In the genomic region with DNA sequence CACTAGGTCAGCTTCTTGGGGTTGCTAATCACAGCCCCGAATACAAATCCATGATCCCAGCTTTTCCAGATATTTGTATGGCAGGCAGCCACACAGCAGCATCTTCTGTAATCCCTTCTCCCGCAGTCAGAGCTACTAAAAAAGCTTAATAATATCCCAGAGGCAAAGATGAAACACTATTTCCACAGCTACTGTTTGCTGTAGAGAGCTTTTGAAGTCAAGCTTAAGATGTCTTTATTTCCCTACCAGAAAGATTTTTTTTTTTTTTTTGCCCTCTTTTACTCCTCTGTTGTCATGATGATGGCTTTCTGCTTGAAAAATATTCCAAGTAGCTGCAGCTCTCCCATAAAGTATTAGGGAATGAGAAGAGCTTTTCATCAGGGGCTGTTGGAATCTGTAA, we compare ENCODE assay signal across 14 mouse cellular contexts.
DNase-seq lines count a peak whose midpoint lies in the region; ATAC-seq and TF ChIP-seq lines count a peak whose summit lies in the region.
"Had no signal": no experiment of that assay in that cellular context is flagged by ENCODE, and none has a peak within 500 bp of the region (broad histone marks: within the 10 kb centered on the region; RNA-seq: fewer than 3 reads in every experiment).

No protein-coding gene starts in this region.

- H3K4me3 ChIP-seq in hindbrain, embryonic 15.5 days: no peak overlapping the region
- no peak overlapping the region for H3K4me3 ChIP-seq in midbrain, embryonic 15.5 days
- H3K4me3 ChIP-seq in heart, embryonic 10.5 days: no peak overlapping the region
- H3K4me3 ChIP-seq: neural tube, embryonic 12.5 days had no signal

- no peaks in the 10 kb centered on the region for H3K36me3 ChIP-seq in hindbrain, embryonic 15.5 days
- no peaks in the 10 kb centered on the region for H3K36me3 ChIP-seq in midbrain, embryonic 15.5 days (replicated peaks)
- H3K36me3 ChIP-seq in heart, embryonic 10.5 days: no peaks in the 10 kb centered on the region
- H3K36me3 ChIP-seq: neural tube, embryonic 12.5 days had no signal

- TF ChIP-seq POLR2A in brain, embryonic 14.5 days (IDR thresholded peaks at IDR 0.05; ENCODE audit: borderline replicate concordance, extremely low read depth, insufficient read depth, insufficient read length, poor library complexity, severe bottlenecking): no peak

- peak overlapping the region; percentile 34 for H3K4me2 ChIP-seq in hindbrain, embryonic 15.5 days
- peak overlapping the region; percentile 39 for H3K4me2 ChIP-seq in midbrain, embryonic 15.5 days
- H3K4me2 ChIP-seq: neural tube, embryonic 12.5 days had no signal

- ATAC-seq in hindbrain, embryonic 15.5 days (ENCODE audit: low FRiP score, low read depth): no peak
- peak; percentile 87 for ATAC-seq in midbrain, embryonic 15.5 days (replicated peaks)

- no peak overlapping the region for H3K27ac ChIP-seq in hindbrain, embryonic 15.5 days (replicated peaks)
- H3K27ac ChIP-seq in midbrain, embryonic 15.5 days: peak overlapping the region; percentile 63
- H3K27ac ChIP-seq in heart, embryonic 10.5 days: no peak overlapping the region
- H3K27ac ChIP-seq: neural tube, embryonic 12.5 days had no signal

- no peak for TF ChIP-seq CTCF in brain, embryonic 14.5 days (IDR thresholded peaks at IDR 0.05; ENCODE audit: borderline replicate concordance, extremely low read depth, insufficient read depth, insufficient read length)

- H3K9me3 ChIP-seq in hindbrain, embryonic 15.5 days: no peaks in the 10 kb centered on the region
- no peaks in the 10 kb centered on the region for H3K9me3 ChIP-seq in midbrain, embryonic 15.5 days
- no peaks in the 10 kb centered on the region for H3K9me3 ChIP-seq in heart, embryonic 10.5 days
- H3K9me3 ChIP-seq: neural tube, embryonic 12.5 days had no signal

- DNase-seq in Muller cell, postnatal 12 days (ENCODE audit: inconsistent ontology term): peak; percentile 43
- peak; percentile 80 for DNase-seq in brain, embryonic 14.5 days (ENCODE audit: low read depth)
- no peak for DNase-seq in cerebellum, postnatal 14 days
- DNase-seq in heart, embryonic 10.5 days (ENCODE audit: low spot score): no peak
- no peak for DNase-seq in urinary bladder, postnatal 4 days (ENCODE audit: low spot score in 2 of 2)
- DNase-seq: adrenal gland, postnatal 36 days; embryo, embryonic 11 days; gastrocnemius, postnatal 25 days; layer of hippocampus, postnatal 36 days; lung, adult 18-20 months; lung, postnatal 4 days had no signal

- peaks cover 4% of the 10 kb centered on the region; the same call in 1 of the 2 replicates for H3K4me1 ChIP-seq in hindbrain, embryonic 15.5 days (replicated peaks)
- H3K4me1 ChIP-seq in midbrain, embryonic 15.5 days: peaks cover 11% of the 10 kb centered on the region
- H3K4me1 ChIP-seq in heart, embryonic 10.5 days: 0 out of 2 replicates have a peak, but pooled peaks cover 4% of the 10 kb centered on the region
- H3K4me1 ChIP-seq: neural tube, embryonic 12.5 days had no signal

- no peaks in the 10 kb centered on the region for H3K27me3 ChIP-seq in hindbrain, embryonic 15.5 days
- no peaks in the 10 kb centered on the region for H3K27me3 ChIP-seq in midbrain, embryonic 15.5 days (replicated peaks)
- H3K27me3 ChIP-seq in heart, embryonic 10.5 days (ENCODE audit: insufficient read depth, poor library complexity, severe bottlenecking): no peaks in the 10 kb centered on the region
- H3K27me3 ChIP-seq: neural tube, embryonic 12.5 days had no signal

- H3K9ac ChIP-seq in hindbrain, embryonic 15.5 days: no peak overlapping the region
- no peak overlapping the region for H3K9ac ChIP-seq in midbrain, embryonic 15.5 days
- H3K9ac ChIP-seq: neural tube, embryonic 12.5 days had no signal

- WGBS in hindbrain, embryonic 15.5 days: 42% methylated on average over 2 of the region's 2 CpGs
- WGBS in midbrain, embryonic 15.5 days: 8% methylated on average over 2 of the region's 2 CpGs
- WGBS in heart, embryonic 10.5 days: 73% methylated on average over 2 of the region's 2 CpGs

Comparison
In these comparisons a context has a peak if more than half of its experiments do, and no peak if none do; other contexts are left out.
1. DNase-seq: peak in Muller cell, postnatal 12 days (single experiment) and brain, embryonic 14.5 days (single experiment); none in cerebellum, postnatal 14 days (0 of 2), heart, embryonic 10.5 days (single experiment) and urinary bladder, postnatal 4 days (0 of 2).